Mouse (Mus musculus) heart, adult 18-20 months (tissue): ENCODE data around the gene St14. TPM values are rescaled to one million over a fixed set of nuclear protein-coding genes. Genes with fewer than 3 reads are reported as not detected.

Experiments
- DNase-seq, 2 experiments: peaks; one replicate each; pipeline ENCODE4 v3.0.0; 2021 to 2022; ENCODE audit warnings: mixed read lengths in 1 of 2
- total RNA-seq, 2 experiments: library from RNA; stranded (reverse); gene quantifications; 2 replicates each; pipeline ENCODE4 v1.2.3; 2021

Gene St14
- total RNA-seq, 2 experiments from 2014 or later = 0.32 to 0.49 TPM

DNA sequence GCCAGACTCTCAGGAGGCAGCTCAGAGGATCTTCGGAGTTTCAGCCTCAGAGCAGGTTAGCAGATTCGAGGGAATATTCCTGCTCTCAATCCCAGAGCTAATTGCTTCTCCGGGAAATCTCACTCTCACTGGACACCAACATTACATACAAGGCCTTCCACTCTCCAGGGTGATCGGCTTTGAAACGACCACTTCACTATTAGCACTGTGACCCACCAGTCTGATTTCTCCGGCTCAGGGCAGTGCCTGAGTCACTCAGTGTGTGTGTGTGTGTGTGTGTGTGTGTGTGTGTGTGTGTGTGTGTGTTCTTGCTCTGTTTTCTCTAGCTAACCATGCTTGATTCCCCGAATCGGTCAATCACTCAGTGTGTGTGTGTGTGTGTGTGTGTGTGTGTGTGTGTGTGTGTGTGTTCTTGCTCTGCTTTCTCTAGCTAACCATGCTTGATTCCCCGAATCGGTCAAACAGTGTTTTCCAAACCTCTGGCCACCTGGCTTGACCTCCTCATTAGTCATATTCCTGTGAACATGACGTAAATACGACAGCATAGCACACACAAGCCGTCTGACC is 9.1 kb downstream of the St14 start:
- no peak for DNase-seq

DNA sequence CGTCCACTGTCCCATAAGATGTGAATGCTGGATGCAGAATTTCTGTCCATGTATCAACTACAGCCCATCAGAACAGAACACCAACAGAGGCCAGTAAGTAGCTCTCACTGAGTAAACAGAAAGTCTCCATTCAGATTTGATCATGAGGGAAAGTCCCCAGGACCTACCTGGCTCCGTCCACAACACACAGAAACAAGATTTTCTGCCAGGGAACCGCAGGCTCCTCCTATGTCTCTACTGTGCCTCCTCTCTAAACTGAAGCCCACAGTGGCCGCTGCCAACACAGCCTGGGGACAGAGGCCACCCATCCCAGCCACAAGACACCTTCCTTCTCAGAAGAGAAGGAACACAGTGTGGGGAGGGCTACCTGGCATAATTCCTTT is 11.1 kb downstream of the St14 start:
- DNase-seq = no peak

DNA sequence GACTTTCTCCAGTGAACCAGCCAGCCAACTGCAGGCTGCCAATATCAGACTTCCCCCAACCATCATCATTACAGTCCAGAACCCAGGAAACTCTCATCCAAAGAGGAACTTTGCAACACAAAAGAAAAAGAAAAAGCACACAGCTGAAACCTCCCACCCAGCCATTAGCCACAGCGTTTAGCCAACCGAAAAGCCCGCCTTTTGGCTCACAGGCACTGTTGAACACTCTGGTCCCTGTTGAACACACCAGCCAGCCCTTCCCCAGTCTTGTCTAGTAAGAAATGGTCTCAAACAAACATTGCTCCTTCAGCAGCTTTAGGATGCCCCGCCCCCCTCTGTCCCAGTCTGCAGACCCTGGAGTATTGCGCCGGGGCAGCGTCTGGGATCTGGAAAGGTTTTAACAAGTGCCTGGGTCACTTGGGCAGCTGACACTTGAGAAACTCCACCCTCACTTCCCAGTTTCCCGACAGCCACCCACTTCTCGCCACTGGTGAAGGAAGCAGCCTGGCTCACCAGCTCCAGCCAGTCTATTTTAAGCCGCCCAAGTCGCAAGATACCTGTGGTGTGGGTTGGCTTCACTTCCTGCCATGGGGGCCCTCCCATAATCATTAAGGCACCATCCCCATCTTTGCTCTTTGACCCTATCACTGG is 11.6 kb downstream of the St14 start:
- DNase-seq = no peak

DNA sequence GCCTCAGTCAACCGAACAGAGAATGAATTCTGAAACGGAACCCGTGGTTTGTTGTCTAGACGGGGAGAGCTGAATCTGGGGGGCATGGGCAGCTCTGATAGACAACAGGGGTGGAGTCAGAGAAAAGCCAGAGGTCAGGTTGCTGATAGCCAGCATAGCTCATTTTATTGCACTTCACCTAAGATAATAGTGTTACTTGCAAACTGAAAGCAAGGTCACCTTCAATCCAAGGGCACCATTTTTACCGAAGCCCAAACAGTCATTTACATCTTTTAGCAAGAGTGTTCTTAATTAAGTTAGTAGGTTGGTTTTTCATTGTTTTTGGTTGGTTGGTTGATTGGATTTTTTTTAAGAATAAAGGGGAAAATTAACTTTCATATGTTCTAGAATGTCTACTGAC is 12.2 kb downstream of the St14 start:
- no peak for DNase-seq

DNA sequence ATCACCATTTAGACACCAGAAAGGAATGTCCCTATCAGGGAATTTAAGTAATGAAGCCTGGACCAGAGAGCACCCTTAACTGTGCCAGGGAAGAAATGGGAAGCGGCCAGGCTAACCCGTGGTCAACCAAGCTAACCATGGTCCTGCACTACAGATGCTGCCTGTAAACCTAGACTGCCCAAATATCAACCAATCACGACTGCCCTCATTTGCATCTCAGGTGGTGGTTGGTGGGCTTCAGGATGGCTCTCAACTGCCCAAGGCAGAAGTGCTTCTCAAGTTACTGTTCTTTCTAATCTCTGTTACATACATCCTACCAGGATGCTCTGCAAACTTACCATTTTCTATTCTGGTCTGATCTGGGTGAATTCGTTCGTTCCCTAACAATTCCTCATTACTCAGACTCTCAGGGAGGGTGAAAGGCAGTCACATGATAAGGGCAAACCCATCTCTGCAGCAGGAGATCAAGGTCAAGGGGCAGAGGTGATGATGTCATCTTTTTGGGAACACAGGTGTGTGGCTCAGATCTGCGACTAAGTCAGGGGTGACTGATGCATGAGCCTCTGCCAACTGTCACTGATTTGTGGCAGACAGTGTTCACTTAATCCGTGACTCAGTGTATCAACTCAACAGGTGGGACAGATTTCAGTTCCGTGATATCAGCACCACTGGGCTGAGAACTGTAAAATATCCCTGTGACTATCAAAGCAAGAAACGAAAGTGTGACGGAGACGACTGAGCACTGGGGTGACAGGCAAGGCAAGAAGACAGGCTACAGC is 12.9 kb downstream of the St14 start:
- DNase-seq = no peak

DNA sequence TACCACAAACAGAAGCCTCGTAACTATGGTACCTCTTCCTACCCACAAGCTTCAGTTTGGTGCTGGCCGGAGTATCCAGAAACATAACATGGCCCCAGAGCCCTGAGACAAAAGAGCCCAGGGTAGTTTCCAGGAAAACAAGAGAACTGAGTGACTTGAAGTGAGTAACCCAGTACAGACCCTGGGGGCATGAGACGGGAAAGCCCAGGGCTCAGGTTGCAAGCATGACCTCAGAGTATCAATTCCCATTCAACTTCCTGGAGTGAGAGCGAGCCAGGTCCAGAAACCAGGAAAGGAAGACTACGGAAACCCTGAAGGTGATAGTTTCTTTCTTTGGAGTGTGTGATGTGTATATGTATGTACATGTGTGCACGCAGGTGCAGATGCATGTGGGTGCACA is 14.2 kb downstream of the St14 start:
- DNase-seq = no peak

DNA sequence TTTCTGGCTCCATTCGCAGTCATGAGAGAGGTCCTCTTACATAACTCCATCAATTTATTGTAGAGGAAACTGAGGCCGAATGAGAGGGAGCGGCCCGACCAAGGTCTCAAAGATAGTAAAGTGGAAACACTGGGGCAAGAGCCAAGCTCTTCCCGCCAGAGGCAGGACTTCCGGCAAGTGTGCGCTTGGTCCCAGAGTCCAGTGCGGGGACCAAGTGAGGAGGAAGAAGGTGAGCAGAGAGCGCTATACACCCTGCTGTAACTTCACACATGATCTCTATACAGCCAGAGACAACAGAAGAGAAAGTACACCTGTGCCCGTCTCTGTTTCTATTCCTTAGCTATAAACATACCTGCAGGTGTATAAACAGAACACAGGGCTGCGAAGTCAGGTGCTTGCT is 14.6 kb downstream of the St14 start:
- DNase-seq = no peak

DNA sequence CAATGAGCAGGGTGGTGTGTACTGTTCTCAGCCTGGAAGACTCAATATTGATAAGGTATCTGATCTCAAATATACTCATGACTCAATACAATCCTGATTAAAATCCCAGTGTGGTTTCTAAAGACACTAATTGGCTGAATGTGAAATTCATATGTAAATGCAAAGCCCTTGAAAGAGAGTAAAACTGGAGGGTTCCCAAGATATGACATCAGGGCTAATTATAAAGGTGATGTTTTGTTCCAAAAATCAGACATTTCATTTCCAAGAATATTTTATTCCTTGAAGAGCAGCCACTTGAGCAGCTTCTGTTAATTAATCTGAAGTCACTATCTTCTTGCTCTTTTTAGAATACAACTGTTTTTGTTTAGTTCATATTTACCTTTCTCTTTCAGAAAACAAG is 16.1 kb downstream of the St14 start:
- no peak for DNase-seq

DNA sequence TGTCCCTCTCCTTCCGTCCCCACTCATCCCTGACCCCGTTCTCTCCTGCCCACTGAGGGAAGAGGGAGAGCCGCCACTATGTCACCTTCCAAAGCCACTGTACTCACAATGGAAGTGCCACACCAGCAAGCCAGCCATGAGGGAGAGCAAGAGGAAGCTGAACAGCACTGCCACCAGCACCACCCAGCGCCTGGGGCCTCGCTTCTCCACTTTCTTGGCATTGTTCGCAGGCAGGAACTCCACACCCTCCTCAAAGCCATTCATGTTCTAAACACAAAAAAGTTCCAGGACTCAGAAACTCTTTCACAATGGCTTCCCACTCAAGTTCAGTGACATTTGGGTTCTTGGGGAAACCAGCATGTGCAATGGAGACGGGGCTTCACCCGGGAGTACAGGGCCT is 23.2 kb downstream of the St14 start:
- DNase-seq = peak in 1 of 2 experiments; percentile 14

DNA sequence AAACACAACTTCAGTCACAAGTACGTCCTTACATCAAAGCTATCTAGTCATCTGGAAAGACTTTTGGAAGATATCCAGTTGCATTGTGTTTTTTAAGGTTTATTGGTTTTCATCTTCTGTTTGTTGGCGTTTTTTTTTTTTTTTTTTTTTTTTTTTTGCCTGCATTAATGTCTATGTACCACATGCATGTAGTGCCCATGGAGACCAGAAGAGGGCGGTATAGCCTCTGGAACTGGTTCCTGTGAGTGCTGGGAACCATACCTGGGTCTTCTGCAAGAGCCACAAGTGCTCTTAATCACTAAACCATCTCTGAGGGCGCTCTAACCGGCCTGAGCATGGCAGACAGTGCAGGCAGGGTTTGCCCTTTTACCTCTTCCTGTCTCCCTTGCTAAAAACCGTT is 33.5 kb downstream of the St14 start:
- no peak for DNase-seq

DNA sequence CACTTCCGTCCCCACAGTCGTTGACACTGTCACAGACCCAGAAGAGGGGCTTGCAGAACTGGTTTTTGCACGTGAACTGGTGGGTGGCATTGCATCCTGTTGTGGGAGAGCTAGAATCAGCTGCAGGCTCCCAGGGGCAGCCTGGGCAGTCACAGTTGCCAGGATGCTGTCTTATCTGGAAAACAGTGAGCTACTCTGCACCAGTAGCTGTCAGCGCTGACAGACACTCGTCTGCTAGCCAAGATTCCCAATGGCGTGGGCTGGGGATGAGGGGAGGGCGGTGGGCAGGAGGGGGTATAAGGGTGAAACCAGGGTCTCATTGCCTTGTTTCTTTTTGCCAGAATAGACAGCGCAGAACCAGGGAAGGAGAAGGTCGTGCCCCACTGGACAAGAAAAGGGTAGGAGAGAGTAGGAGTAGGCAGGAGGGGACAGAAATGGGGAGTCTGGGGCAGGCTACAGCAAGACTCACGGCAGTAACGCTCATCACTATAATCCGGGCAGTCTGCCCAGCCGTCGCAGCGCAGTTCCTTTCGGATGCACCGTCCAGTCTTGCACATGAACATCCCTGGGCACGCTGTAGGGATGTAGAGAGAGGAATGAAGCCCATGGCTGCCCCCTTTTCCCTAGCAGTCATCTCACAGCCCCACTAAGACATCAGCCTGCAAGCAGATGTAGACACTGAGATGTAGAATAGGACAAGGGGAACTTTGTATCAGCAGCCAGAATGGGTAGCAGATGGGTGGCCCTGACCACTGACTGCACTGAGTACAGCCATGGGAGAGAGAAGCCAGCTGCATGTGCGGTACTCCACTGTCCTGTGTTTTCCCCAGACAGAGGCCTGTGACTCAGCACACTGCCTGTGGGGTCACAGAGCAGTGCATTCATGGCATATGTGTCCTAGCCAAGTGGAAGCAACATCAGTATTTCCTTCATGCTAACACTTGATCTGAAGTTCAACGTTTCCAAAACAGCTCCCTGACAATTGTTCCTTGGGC is 34.3 kb downstream of the St14 start:
- DNase-seq = no peak

DNA sequence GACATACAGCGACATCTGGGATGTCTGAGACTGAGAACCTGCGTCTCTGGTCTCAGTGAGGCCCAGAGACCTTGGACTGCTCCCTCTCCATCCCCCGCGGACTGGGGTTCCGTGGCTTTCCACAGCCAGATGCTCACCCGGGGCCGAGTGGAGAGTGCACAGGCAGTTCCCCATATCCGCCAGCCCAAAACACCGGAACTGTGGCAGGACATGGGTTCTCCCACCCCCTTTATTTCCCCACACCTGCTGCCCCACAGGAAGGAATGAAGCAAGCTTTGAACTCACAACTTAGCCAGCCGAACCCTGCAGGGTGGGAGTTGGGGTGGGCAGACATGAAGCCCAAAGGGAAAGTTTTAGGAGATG is 38.8 kb downstream of the St14 start:
- DNase-seq = no peak

DNA sequence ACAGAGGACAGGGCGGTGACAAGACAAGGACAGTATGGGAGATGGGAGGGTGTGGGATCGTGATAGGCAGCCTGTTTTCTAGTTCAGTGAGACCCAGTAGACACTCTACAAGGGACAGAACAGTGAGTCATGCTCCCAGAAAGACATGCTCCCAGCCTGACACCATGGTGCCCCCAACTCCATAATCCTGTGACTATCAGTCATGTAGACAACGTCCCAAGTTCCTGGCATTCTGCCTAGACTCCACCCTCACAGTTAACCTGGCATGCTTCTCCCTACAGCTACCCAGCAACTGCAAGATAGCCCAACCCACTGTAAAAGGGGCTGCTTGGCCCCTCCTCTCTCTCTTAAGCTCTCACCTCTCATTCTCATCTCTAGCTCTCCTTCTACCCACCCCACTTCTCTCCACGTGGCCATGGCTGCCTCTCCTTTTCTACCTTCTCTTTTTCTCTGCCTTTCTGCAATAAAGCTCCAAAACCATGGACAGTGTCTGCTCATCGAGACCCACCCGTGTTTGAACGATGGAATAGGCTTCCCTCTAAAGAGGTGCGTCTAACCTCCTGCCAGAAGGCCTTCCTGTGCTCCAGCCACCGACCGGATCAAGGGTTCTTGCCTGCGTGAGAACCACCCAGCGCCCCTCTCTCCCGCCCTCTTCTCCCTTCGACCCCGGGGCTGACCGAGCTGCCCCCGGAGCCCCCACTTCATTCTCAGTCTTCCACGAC is 39.4 kb downstream of the St14 start:
- DNase-seq = no peak

DNA sequence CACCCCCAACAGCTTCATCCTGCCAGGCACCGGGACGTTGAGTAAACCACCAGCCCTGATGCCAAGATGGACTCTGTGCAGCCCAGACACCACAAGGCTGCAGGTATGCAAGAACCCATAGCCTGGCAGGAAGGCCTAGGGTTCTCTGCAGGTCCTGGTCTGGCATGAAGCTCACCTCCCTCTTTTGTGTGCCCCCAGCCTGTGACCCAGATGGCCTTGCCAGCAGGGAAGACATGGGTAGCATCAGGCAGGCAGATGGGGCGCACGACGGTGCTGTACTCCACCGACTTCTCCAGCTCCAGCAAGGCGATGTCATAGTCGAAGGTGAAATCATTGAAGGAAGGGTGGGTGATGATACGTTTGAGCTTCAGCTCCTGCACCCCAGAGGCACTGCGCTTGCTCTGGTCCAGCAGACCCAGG is 40.5 kb downstream of the St14 start:
- DNase-seq = no peak

DNA sequence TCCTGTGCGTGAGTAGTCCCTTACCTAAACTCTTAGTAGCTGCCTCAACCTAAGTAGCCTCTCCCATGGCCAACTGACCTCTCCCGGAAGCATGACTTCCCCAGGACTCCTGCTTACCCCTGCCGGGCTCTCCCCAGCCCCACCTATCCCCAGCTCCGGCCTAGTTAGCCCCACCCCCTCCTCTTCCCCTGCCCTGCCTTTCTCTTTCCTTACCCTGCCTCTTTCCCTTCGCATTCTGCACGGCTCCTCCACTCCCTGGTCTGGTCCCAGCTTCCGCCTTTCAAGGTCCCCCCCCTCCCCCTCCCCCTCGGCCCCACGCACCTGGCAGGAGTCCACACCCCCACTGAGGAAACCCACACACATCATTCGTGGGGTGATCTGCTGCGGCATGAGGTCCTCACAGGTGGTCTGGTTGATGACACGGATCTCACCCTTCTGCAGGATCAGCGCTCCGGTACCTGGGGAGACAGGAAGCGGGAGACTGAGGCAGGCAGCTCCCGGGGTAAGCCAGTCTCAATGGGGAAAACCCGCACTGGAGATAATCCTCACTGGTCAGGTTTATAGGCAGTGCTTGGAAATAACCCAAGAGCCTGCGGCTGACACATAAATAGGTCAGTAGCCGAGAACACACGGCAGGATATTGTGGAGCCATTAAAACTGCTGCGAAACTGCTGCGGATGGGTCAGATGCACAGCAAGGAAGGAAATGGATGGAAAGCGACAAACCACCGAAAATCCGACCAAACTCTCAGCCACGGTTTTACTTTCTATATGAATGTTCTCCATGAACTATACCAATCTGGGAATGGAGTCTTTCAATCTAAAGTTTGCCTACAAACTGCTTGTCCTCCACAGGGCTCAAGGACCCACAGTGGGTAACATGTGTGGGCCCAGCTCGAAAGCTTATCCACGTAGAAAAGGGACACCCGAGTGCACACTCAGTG is 41.3 kb downstream of the St14 start:
- no peak for DNase-seq

DNA sequence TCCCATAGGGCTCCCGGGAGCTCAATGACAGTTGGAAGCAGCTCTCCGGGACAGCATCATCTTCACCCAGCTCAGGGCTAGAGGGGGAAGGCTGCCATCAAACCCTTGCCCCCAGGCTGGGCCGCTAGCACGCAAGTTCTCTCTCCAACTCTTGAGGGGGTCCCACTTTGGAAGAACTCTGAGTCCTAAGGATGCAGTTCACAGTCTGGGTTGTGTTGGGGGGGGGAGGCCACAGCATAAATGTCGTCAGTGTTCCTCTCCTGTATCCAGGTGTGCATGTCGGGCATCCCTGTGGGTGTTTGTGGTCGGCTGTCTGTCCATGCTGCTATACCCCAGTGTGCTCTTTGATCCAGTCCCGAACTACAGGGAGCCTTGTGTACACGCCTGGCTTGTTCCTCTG is 42.1 kb downstream of the St14 start:
- no peak for DNase-seq

DNA sequence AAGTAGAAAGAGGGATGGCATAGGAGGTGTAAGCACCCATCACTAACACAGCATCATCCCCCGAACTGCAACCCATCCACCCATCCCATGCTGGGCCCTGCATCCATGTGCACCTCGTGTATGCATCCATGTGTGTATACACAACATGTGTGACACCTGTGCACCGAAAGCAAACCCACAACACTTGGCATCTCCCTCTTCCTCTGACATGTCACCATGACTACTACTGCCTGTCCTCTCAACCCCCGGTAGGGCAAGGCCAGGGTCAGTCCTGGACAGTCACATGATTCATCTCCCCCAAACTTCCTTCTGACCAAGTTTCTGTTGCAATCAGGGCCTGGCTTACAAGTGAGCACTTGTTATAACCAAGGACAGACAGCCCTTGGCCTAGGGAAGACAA is 42.8 kb downstream of the St14 start:
- DNase-seq = no peak

DNA sequence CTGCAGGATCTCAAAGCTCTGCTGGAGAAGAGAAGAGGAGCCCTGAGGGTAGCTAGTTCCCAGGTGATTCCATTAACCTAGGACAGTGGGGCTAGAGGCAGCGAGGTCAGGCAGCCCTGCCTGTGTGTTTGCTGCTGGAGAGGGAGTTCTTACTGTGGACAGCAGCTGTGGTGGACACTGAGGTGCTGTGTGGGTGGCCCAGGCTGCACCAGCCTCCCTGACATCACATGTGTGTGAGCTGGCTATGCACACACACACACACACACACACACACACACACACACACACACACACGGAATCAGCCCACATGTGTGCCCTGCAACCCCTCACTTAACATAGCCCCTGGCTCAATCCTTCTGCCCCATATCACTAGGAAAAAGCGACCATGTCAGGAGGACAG is 43.5 kb downstream of the St14 start:
- no peak for DNase-seq

DNA sequence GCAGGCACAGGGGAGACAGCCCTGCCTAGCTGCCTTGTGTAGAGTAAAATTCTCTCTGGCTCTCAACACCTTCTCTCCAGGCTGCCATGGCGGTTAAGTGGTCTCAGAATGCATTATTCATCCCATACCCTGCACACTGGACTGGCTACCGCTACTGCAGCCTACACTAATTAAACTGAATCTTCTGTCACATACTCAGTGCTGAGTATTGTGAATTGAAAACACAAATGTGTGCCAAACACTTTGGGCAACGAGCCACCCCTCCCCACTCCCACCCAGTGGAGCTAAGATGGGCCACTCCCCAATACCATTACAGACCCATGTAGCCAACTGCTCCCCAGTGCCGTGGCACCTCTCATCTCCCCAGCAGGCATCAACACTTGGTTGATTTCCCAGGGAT is 44.2 kb downstream of the St14 start:
- DNase-seq = no peak

DNA sequence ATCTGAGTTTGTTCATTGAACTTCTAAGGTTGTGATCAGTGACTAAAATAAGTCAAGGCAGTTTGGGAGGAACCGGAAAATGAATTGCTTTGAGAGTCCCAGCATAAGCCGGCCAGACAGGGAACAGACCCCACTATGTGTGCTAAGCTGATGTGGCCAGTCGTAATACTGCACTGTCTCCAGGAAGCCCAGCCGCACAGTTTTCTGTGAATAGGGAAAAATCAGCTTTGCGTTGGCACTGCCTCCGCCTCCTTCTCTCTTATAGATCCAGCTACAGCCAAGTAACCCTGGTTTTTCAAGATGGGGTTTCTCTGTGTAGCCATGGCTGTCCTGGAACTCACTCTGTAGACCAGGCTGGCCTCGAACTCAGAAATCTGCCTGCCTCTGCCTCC is 44.9 kb downstream of the St14 start:
- no peak for DNase-seq
